Mouse (Mus musculus): ENCODE measurements around the gene Arhgap19.
"Not testable (repeated sequence)": the region's sequence is repeated elsewhere in the genome, so short reads cannot be mapped to it uniquely, and the experiment has no call there.

Arhgap19 gene

DNA sequence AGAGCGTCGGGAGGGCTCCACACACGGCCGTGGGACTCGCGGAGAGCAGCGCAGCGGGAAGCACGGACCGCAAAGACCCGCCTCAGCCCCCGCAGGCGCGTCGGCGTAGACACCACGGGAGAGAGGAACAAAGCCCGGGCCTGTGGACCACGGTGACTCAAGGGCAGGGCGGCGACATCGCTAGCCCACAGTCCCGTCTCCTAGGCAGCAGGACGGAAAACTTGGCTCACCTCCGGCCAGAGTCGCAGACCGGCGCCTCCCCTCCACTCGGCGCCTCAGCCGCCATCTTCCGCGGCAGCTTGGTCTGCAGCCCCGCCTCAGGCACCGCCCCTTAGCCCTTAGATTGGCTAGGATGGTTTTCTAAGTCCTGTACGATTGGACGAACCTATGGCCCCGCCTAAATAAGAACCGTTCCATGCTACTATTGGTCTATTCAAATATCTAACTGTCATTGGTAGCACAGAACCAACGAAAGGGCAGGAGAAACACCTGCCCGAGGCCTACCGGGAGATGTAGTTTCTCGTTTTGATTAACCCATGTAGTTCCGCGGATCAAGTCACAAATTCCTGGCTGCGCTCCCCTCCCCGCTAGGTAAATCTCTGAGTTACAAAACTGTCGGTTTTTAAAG lies at the start of gene Arhgap19:
Gene Arhgap19, minus strand, starts transcription at position 306 of the 628 bp plus-strand sequence.
- in situ Hi-C loops (cut with MboI) = no loop called here

DNA sequence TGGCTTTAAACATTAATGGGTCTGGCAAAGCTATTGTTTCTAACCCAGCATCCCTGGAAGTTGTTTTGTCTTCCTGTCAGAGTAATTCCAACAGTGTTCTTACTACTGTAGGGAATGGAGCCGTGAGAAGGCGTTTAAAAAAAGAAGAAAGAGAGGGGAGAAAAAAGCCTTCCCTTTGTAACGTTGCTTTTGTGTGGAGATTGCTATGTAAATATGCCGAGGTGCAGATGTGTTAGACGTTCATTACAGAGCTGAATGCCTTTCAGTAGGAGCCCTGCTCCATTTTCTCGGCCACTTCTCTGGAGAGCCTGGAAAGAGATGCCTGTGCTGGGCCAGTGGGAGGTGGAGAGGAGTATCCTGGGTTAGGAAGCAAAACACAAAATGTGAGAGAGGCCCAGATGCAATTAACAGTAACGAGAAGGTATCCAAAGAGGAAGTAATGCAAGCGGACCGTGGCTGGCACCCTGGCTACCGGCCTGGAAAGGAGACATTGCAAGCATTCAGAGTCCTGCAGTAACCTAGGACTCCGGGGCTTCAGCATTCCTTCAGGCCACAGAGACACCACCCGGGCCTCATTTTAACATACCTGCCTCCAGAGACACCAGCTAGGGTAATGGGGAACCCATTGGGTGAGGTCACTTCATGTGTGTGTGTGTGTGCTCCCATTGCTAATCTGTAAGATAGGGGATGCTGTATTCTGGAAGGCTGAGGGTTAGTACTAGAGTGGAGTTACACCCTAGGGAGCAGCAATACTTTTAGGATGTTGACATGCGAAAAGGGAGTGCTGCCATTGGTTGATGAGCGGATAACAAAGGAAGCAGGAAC lies 49.1 kb upstream of the Arhgap19 start:
- in situ Hi-C loops (cut with MboI) = no loop called here

DNA sequence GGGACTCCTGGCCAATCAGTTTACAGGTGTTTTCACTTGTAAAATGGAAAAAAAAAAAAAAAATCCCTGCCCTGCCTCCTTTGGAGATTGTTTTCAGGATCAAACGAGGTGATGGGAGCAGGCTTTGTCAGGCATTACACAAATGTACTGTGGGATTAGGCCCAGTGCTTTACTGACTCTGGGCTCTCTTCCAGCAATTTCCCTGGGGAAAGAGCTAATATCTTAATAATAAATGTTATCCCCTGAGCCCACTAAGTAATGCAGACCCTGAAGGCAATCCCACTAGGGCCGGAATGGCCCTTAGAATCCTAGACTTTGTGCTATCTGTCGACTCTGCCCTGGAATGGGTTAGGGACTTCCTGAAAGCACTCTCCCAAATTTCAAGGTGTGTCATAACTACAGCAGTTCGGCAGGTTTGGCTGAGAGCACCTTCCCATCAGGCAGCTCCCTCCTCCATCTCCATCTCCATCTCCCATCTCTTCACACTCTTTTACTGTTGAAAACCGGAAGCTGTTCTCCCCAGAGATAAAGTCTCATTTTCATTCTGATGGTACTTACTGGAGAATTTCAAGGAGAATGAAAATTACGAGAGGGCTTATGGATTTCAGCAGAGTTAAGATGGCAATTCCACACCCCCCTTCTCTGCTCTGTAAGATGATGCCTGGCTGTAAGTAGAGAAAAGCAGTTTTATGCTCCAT lies 48.3 kb upstream of the Arhgap19 start:
- in situ Hi-C loops (cut with MboI) = no loop called here

DNA sequence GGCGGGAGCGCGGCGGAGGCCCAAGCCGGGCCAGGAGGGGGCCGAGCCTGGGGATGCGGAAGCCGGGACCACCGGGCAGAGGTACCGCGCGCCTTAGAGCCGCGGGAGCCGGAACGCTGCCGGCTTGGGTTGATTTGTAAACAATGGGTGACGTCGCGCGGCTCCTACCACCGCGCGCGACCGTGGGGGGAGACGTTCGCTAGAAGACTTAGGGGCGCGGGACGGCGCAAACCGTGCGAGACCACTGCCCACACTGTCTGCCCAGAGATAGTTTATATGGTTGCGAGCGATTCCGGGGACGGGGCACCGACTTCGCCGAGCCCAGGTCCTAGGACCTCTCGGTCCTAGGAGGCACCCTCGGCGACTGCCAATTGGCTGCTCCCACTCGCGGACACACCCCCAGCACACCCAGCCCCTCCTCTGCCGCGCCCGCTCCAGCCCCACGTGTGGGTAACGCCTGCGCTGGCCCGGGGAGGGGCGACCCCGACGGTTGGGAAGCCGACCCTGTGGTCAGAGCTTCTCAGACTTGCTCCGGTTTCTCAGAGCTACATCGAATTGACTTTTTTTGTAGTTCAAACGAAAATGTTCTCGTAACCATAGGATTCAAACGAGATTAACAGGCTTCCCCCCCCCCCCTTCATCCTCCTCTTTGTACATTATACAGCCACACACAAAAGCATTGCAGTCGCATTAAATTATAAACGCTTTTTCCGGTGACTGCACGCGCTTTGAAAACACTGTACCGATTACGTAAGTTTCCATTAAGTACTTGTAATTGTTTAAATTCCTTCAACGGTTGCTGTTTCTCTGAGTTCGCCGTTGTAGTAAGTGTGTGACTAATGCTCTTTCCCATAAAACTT lies 46.4 kb upstream of the Arhgap19 start, which contains the start of gene Frat2:
Gene Frat2, minus strand, starts transcription at position 141 of the 860 bp plus-strand sequence.
- in situ Hi-C loops (cut with MboI) = no loop called here

DNA sequence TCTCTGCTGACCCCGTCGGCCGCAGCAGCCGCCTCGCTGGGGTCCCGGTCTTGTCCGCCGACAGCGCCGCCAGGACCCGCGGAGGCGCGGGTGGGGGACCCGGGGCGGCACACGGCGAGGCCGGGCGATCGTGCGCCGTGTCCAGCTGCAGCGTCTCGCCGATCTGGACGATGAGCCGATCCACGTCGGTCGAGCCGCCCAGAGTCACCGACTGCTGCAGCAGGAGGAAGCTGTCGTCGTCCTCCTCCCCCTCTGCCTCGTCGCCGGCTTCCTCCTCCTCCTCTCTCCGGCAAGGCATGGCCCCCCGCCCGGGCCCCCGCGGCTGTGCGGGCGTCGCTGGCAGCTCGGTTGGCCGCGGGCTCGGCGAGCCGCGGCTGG lies 45.8 kb upstream of the Arhgap19 start:
- in situ Hi-C loops (cut with MboI) = not testable (repeated sequence)

GRCm38 (mm10) chr19:41847091-41847581 lies 45.3 kb upstream of the Arhgap19 start:
- in situ Hi-C loops (cut with MboI) = no loop called here

DNA sequence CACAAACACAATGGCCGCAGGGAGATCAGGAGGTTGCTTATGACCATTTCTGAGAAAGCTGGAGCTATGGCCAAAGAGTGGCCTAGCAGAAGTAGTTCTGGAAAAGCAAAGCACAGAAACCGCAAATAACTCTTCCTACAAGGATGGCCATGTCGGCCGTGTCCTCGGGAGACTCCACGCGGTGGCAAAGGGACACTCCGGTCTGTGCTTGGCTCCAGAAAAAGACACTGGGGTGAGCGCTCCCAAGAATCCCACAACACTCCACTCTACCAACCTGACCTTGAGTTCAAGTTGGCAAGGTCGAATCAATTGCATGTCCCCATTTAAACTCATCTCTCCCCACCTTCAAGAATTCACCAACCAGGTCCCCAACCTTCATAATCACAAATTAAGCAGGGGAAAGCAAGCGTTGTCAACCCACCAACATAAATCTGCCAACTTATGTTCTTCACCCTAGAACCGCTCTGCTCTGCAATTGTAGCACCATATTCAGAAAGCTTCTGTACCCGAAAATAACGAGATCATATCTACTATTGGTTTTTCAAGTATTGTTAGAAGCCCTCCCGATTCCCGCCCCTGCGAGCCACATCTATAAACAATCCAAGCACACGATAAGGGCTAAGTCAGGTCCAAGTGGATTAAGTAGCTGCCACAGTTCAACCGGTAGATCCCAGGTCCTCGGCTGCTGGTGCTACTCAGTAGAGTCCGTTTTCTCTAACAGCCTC lies 44.7 kb upstream of the Arhgap19 start:
- in situ Hi-C loops (cut with MboI) = no loop called here

- in situ Hi-C loops (cut with MboI) = no loop called here
These were observed 42.5 kb upstream of the Arhgap19 start for GRCm38 (mm10) chr19:41844345-41844744.

DNA sequence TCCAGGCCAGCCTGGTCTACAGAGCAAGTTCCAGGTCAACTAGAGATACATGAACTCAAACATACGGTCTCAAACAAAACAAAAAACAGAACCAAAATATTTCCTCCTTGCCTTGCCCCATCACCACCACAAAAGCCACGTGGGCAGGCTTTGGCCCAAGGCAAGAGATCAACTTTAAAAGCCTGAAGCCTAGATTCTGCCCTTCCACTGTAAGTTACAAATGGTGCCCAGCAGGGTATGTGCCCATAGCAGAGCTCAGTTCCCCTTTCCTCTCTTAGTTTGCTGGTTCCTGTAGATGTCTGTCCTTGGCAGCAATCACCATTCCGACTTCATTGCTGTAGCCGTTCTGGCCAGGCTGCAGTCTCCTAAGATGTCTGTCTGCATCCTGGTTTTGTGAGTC lies 40.9 kb upstream of the Arhgap19 start:
- in situ Hi-C loops (cut with MboI) = no loop called here

- in situ Hi-C loops (cut with MboI) = no loop called here
These were observed 40.3 kb upstream of the Arhgap19 start for GRCm38 (mm10) chr19:41842196-41842595.

DNA sequence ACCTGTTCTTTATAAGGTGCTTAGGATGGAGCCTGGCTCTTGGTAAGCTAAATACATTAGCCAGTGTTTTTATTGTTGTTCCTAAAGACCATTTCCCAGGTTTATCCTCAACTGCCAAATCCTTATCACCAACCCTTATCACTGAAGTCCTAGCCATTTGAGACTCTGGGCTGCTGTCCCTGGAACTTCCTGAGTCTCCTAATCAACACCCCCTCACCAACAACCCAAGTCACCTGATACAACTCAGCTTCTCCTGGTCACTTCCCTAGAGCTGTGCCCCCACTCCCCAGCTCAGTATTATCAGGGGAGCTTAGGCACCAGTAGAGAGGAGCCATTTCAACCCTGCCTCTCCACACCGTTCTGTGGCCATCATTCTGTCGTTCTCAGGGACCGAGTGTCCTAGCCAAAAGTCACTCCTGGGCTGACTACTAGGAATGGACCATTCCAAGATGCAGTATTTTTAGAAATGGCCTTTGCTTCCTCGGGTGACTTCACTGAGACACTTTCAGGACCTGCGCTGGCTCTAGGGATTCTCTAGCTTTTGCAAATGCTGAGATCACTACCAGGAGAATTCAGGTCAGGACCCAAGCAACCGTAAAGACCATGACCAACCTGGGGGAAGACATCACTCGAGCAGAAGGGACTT lies 39.4 kb upstream of the Arhgap19 start:
- in situ Hi-C loops (cut with MboI) = no loop called here

- in situ Hi-C loops (cut with MboI) = no loop called here
These were observed 37.8 kb upstream of the Arhgap19 start for GRCm38 (mm10) chr19:41839685-41840084.

DNA sequence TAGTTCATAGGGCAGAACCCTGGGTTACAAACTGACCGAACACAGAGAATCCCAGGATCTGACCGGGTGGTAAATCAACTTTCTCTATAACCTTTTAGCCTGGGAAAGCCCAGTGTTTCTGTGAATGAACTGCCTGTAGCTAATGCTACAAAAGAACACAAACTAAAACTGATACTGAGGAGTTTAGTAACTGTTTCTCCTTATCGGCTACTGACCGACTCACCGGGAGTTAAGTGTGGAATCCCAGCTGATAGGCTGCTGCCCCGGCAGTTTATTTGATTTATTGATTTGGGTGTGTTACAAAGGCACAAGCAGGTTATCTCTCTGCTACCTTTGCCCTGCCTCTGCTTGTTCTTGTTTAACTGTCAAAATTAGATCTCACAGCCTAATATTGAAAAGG lies 37.0 kb upstream of the Arhgap19 start:
- in situ Hi-C loops (cut with MboI) = no loop called here

- in situ Hi-C loops (cut with MboI) = no loop called here
These were observed 36.0 kb upstream of the Arhgap19 start for GRCm38 (mm10) chr19:41837917-41838261.

DNA sequence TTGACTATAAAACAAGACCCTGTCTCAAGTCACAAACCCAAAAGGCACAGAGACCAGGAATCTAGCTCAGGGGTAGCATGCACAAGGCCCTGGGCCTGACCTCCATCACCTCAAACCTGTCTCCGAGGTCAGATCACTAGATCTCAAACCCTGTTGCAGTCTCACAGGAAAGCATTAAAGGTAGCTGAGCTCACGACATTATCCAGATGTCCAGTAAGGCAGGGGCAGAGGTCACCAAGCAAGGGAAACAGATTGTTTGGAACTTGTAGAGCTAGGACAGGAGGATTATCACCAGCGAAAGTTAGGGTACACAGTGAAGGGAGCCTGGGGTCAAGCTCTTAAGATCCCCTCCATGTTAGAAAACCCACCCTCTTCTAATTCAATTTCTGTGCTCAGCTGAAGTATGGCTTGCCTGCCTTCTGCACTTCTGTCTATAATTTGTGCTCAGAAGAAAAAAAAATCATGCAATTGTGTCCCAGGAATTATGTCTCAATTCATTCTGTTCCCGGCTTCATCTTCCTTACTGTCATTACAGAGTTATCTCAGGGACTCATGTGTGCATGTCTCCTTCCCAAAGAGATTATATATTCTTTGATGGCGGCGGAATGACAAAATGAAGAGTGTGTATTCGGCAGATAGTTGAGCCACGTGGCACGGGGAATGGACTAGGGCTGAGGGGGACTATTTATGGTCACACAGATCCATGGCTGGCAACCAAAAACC lies 35.5 kb upstream of the Arhgap19 start:
- in situ Hi-C loops (cut with MboI) = no loop called here

DNA sequence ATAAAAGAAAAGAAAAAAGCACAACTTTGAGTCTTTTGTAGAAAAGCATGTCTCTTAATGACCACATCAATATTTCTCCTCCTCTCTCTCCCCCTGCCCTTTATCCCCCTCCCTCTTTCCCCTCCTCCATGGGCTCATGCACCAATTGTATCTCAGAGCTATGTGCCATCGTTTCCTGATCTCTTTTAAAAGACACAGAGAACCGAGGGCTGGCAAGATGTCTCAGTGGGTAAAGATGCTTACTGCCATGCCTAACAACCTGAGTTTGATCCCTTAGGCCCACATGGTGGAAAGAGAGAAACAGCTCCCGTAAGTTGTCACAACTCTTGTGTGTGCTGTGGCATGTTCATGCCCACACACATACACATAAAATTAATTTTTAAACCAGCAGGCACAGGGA lies 34.9 kb upstream of the Arhgap19 start:
- in situ Hi-C loops (cut with MboI) = no loop called here

- in situ Hi-C loops (cut with MboI) = no loop called here
These were observed 34.0 kb upstream of the Arhgap19 start for GRCm38 (mm10) chr19:41835816-41836215.

DNA sequence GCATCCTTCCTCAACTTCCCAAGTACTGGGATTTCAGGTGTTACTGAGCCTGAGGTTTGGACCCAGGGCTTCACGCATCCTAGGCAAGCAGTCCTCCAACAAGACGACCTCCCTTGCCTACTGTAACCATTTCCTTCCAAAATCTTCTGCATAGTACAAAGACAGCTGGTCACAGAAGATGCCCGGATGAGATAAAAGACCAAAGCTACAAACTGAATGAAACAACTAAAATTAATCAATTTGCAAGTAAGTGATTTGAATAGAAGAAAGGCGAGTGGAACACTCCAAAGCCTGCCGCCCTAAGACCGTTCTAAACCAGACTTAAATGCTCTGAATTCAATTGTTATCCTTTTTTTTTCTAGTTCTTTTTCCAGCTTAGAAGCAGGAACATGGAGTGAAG lies 33.6 kb upstream of the Arhgap19 start:
- in situ Hi-C loops (cut with MboI) = no loop called here

GRCm38 (mm10) chr19:41832501-41833201 lies 30.8 kb upstream of the Arhgap19 start:
- in situ Hi-C loops (cut with MboI) = no loop called here
